Mouse (Mus musculus) mesoderm, embryonic 11.5 days (tissue): Measurements from ENCODE around the gene Rnf185.
A peak's percentile ranks its signal among the peaks of the same experiment; 100 is the strongest.

Source experiments
- DNase-seq: peaks from one replicate; pipeline ENCODE4 v3.0.0-alpha.2; 2012; ENCODE audit warnings: low read depth, low spot score

Gene Rnf185

GRCm38 (mm10) chr11:3444875-3445274 lies 7.3 kb downstream of the Rnf185 start:
- DNase-seq, result no peak

GRCm38 (mm10) chr11:3443091-3443490 lies 9.1 kb downstream of the Rnf185 start:
- DNase-seq, result no peak

DNA sequence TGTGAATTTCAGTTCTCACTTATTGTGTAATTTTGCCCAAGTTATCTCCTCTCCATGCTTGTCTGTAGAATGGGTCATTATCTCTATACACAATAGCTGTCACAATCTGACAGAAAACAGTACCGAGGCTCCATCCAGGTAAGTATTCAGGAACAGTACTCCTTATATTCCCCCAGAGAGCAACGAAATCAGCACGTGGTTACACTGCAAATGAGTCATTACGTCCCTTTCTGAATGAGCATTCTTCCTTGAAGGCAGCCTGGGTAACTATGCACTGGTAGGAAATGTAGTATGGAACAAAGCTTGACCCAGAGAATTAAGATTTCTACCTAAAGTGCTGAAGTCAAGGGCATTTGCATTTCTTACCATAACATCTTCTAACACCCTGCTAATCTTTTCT lies 9.5 kb downstream of the Rnf185 start:
- DNase-seq, result no peak

DNA sequence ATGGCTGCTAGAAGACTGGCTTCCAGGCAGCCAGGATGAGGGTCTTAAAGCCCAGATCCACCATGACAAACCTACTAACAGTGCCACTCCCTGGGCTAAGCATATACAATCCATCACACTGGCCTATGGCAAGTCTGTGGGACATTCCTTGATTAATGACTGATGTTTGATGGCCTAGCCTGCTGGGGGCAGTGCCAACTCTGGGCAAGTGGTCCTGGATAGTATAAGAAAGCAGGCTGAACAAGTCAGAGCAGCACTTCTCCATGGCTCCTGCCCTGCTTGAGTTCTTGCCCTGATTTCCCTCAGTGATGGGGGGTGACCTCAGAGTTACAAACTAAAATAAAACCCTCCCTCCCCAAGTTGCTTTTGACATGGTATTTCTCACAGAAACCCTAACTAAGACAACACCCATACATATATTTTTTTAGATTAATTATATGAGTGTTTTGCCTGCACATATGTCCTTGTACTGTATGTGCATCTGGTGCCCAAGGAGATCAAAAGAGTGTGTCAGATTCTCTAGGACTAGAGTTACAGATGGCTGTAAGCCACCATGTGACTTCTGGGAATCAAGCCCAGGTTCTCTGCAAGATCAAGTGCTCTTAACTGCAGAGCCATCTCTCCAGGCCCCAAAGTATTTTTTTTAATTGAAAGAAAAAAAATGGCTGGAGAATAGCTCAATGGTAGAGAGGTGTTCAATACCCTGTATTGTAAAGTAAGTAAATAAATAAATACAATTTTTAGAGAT lies 10.3 kb downstream of the Rnf185 start:
- DNase-seq, result no peak

GRCm38 (mm10) chr11:3437621-3438020 lies 14.5 kb downstream of the Rnf185 start:
- no peak for DNase-seq

DNA sequence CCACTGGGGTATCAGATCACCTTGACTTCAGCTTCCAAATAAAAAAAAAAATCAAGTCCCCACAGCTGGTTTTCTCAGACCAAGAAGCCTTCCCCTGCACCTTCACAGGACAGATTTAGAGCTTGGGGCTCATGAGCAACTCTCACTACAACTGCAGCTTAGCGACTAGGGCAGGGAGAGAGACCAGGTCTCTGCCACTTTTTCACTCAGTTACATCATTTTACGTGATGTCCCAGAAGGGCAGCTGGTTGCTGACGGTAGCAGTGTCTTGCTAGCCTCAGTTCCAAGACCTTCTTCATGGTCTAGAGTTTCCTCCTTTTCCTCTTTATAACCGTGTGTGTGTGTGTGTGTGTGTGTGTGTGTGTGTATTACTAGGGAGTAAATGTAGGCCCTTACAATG lies 18.4 kb downstream of the Rnf185 start:
- DNase-seq, result no peak

- DNase-seq, result no peak
Measured at GRCm38 (mm10) chr11:3431976-3432603, 20.1 kb downstream of the Rnf185 start.

DNA sequence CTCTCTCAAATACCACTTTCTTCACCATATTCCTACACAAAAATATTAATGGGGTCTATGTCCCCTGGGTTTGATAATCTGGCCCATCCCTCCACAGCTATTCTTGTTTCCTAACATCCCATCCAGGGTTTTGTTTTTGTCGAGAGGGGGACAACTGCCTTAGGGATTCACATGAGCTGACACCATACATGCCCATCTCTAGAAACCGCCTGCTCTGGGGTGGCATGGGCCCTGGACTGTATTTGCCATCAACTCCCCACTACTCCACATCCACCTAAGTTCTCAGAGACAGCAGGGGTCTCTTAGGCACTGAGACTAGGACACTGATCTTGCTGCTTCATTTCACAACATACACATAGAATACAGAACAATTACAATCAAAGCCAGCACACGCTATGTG lies 20.6 kb downstream of the Rnf185 start:
- DNase-seq, result no peak

GRCm38 (mm10) chr11:3428632-3429031 lies 23.5 kb downstream of the Rnf185 start:
- no peak for DNase-seq

DNA sequence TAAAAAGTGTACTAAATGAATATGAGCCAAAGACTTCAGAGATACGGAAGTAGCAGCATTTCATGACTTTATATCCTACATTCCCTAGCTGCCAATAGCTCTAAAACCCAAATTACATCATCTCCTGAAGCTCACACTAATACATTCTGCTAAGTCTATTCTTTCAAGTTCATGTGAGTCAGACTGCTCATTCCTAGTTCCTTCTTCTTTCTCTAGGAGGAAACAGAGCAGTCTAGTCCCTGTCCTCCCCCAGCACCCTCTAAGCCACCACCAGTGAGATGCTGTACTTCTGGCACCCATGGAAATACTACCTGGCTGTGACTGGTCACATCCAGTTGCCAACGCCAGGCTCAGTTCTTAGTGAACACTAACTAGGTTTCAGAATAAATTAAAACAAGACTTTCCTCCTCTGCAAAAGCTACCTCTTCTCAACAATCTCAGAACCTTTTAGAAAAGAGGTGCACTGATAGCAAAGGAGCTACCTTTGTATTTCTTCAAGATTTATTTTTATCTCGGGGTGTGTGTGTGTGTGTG lies 24.4 kb downstream of the Rnf185 start:
- DNase-seq, result no peak

DNA sequence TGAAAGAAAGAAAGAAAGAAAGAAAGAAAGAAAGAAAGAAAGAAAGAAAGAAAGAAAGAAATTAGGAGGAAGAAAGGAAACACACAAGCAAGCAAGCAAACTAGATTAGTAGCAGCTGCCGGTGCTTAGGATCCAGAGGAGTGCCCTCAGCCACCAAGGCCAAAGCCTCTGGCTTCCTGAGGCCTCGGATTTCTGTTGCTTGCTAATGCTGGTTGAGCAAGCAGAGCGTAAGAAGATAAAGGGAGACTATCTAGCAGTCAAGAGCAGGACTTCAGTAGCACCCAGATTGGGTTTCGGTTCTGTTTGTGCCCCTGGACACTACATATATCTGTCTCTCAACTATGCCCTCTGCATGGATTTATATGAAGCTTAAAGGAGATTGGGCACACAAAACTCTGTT lies 29.9 kb downstream of the Rnf185 start:
- DNase-seq, result no peak

GRCm38 (mm10) chr11:3418741-3419140 lies 33.4 kb downstream of the Rnf185 start:
- DNase-seq, result no peak

DNA sequence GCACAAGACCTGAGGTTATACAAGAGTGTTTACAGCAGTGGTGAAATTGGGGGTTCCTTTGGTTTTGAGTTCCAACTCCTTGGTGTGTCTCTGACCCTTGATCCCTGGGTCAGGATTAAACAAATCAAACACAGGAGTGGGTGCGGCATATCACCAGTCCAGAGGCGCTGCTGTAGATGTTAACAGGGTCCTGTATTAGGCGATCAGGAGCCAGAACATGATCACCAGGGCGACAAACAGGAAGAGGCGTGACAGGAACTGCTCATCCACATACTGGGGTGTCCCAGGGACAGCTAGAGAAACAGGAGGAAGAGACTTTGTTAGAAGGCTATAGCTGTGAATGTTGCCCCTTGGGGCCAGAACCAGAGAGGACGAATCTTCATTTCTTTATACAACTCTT lies 34.4 kb downstream of the Rnf185 start:
- DNase-seq, result no peak

GRCm38 (mm10) chr11:3416399-3416798 lies 35.8 kb downstream of the Rnf185 start:
- DNase-seq, result no peak

- DNase-seq, result no peak
Measured at GRCm38 (mm10) chr11:3412111-3412510, 40.1 kb downstream of the Rnf185 start.

GRCm38 (mm10) chr11:3408997-3409732 lies 43.0 kb downstream of the Rnf185 start, which contains the start of gene Limk2:
Gene Limk2 (minus strand): TSS chr11:3409189.
- DNase-seq, result peak; percentile 93

- DNase-seq, result peak; percentile 20
Measured at GRCm38 (mm10) chr11:3408131-3408996, 43.8 kb downstream of the Rnf185 start.

GRCm38 (mm10) chr11:3404287-3405047 lies 47.7 kb downstream of the Rnf185 start:
- no peak for DNase-seq

GRCm38 (mm10) chr11:3403024-3403423 lies 49.1 kb downstream of the Rnf185 start:
- DNase-seq, result no peak

DNA sequence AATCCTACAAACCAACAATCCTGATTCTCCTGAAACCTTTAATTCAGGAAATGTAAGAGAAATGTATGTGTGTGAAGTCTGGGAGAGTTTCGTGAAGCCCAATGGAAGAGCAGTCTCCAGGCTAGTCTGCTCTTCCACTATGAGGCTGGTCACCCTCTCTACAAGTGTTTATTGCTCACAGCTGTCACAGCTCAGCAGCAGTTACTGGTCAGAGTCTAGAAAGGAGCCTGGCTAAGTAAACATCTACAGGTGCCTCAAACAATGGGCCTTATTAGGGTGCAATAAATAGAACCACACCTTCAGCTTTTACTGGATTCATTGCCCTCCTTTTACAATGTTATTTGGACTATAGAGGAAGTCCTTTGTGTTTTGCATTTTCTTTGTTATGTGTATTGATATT lies 53.8 kb downstream of the Rnf185 start:
- DNase-seq, result no peak

GRCm38 (mm10) chr11:3396562-3396961 lies 55.6 kb downstream of the Rnf185 start:
- DNase-seq, result no peak
